Mouse (Mus musculus) layer of hippocampus, postnatal 36 days (tissue): Measurements from ENCODE around the gene Pth1r. TPM values are rescaled to one million over a fixed set of nuclear protein-coding genes. Genes with fewer than 3 reads are reported as not detected.

Source experiments
- DNase-seq, 2 experiments: peaks; one replicate each; pipeline ENCODE4 v3.0.0; 2022
- total RNA-seq, 2 experiments: library from RNA; stranded (reverse); gene quantifications; 2 replicates each; pipeline ENCODE4 v1.2.3; 2021

The Pth1r gene
- total RNA-seq, 2 experiments from 2014 or later: 4.3 to 4.8 TPM

- DNase-seq: no peak
These were observed 64.7 kb downstream of the Pth1r start for GRCm38 (mm10) chr9:110682255-110682654.

GRCm38 (mm10) chr9:110681817-110682216, 65.1 kb downstream of the Pth1r start:
- DNase-seq: peak in 1 of 2 experiments; percentile 34

GRCm38 (mm10) chr9:110680736-110681507, 66.0 kb downstream of the Pth1r start:
- DNase-seq: no peak

- DNase-seq: no peak
These were observed 68.1 kb downstream of the Pth1r start for GRCm38 (mm10) chr9:110678886-110679285.

GRCm38 (mm10) chr9:110676492-110676911, 70.4 kb downstream of the Pth1r start:
- no peak for DNase-seq

- no peak for DNase-seq
These were observed 73.7 kb downstream of the Pth1r start for GRCm38 (mm10) chr9:110673107-110673752.

GRCm38 (mm10) chr9:110672462-110673106, 74.4 kb downstream of the Pth1r start:
- no peak for DNase-seq

Other genes with a start within 250 kb of the Pth1r start
- gene Setd2, start 214.5 kb downstream of the Pth1r start, total RNA-seq: 10 to 100 TPM; 62.6 to 67.6 TPM
- 1 to 10 TPM; 1.8 to 2.4 TPM for gene Nradd, start 122.7 kb downstream of the Pth1r start, total RNA-seq
- gene Nbeal2, start 93.0 kb downstream of the Pth1r start, total RNA-seq: 10 to 100 TPM; 14.0 to 17.5 TPM
- 10 to 100 TPM; 48.3 to 54.5 TPM for gene Ccdc12, start 90.6 kb downstream of the Pth1r start, total RNA-seq
- not detected for gene Myl3, start 5.3 kb downstream of the Pth1r start, total RNA-seq
- gene Prss42, start 51.0 kb upstream of the Pth1r start, total RNA-seq: not detected
- not detected for gene Prss44, start 66.8 kb upstream of the Pth1r start, total RNA-seq
- not detected for gene Prss43, start 79.5 kb upstream of the Pth1r start, total RNA-seq
- under 1 TPM in 1 of 2 experiments, not detected in 1; 0.63 TPM for gene Prss45, start 87.4 kb upstream of the Pth1r start, total RNA-seq
- not detected for gene Prss46, start 97.4 kb upstream of the Pth1r start, total RNA-seq
- gene Prss50, start 110.8 kb upstream of the Pth1r start, total RNA-seq: under 1 TPM; 0.40 to 0.78 TPM
- 10 to 100 TPM in 1 of 2 experiments, 1 to 10 TPM in 1; 6.0 to 10.1 TPM for gene Als2cl, start 132.7 kb upstream of the Pth1r start, total RNA-seq
- gene Tmie, start 133.0 kb upstream of the Pth1r start, total RNA-seq: 1 to 10 TPM; 1.2 to 1.8 TPM
- not detected for gene Fam240a, start 169.7 kb upstream of the Pth1r start, total RNA-seq
- under 1 TPM; 0.22 to 0.33 TPM for gene Tdgf1, start 199.0 kb upstream of the Pth1r start, total RNA-seq
- gene Lrrc2, start 204.4 kb upstream of the Pth1r start, total RNA-seq: 1 to 10 TPM; 1.3 to 1.5 TPM
- gene Rtp3, start 243.4 kb upstream of the Pth1r start, total RNA-seq: under 1 TPM; 0.18 to 0.32 TPM